Mouse (Mus musculus) CH12.LX (cell line): ENCODE measurements around the gene Lrp4. TPM values are rescaled to one million over a fixed set of nuclear protein-coding genes. Genes with fewer than 3 reads are reported as not detected.
A peak's percentile ranks its signal among the peaks of the same experiment; 100 is the strongest.

Source experiments
- DNase-seq: peaks from one replicate; pipeline ENCODE4 v3.0.0-alpha.2; 2013; ENCODE audit errors: extremely low read depth
- H3K27ac ChIP-seq: 2 replicates; pipeline ENCODE4 v1.5.1; 2012; ENCODE audit warnings: low read depth, mild to moderate bottlenecking, control low read depth, moderate library complexity; ENCODE audit not compliant: insufficient read depth
- H3K27me3 ChIP-seq: replicated peaks from 2 replicates; pipeline ENCODE3; 2012; ENCODE audit warnings: inconsistent platforms
- H3K36me3 ChIP-seq, 2 experiments: replicated peaks in 1 of 2; 2 replicates each; pipeline versions ENCODE3 to v1.6.1; 2012; ENCODE audit warnings: inconsistent platforms in 1 of 2, low read length in 1 of 2, mild to moderate bottlenecking in 1 of 2, mixed read lengths in 1 of 2, moderate library complexity in 1 of 2; ENCODE audit not compliant: control insufficient read depth in 1 of 2, insufficient read depth in 1 of 2
- H3K4me1 ChIP-seq, 2 experiments: 2 replicates each; pipeline ENCODE4 v1.6.1; 2012; ENCODE audit warnings: inconsistent platforms in 1 of 2, moderate library complexity in 1 of 2; ENCODE audit not compliant: insufficient read depth in 2 of 2, control insufficient read depth in 1 of 2
- H3K4me2 ChIP-seq: 2 replicates; pipeline ENCODE4 v1.6.1; 2012; ENCODE audit warnings: low read depth, mild to moderate bottlenecking, control low read depth; ENCODE audit not compliant: poor library complexity, insufficient read depth, severe bottlenecking
- H3K4me3 ChIP-seq, 3 experiments: fragments of 150-350 bp in 1 of 3; sonication (generic) in 1 of 3; replicated peaks in 1 of 3; 2 replicates each; pipeline versions ENCODE3 to v1.5.1; 2011 to 2012; ENCODE audit warnings: low read depth in 2 of 3, low read length in 2 of 3, mild to moderate bottlenecking in 2 of 3, moderate library complexity in 2 of 3, control low read depth in 1 of 3, improper control_type of control experiment in 1 of 3, inconsistent platforms in 1 of 3, mixed read lengths in 1 of 3; ENCODE audit not compliant: poor library complexity in 1 of 3
- H3K79me2 ChIP-seq: replicated peaks from 2 replicates; pipeline ENCODE4 v1.6.1; 2012; ENCODE audit warnings: mild to moderate bottlenecking, moderate library complexity; ENCODE audit not compliant: control insufficient read depth, poor library complexity, insufficient read depth, severe bottlenecking; ENCODE audit errors: extremely low read depth
- H3K9ac ChIP-seq: 2 replicates; pipeline ENCODE4 v1.6.1; 2012; ENCODE audit warnings: low read depth, mild to moderate bottlenecking, control low read depth, moderate library complexity; ENCODE audit not compliant: insufficient read depth
- H3K9me3 ChIP-seq: replicated peaks from 2 replicates; pipeline ENCODE3; 2012; ENCODE audit warnings: low read length, inconsistent platforms, mixed read lengths
- CHD1 ChIP-seq: IDR thresholded peaks from 2 replicates; pipeline ENCODE4 v1.6.1; 2012; ENCODE audit warnings: low read depth, low read length, improper control_type of control experiment, inconsistent platforms
- CHD2 ChIP-seq: IDR thresholded peaks from 2 replicates; pipeline ENCODE4 v1.6.1; 2011; ENCODE audit warnings: low read length, improper control_type of control experiment
- CTCF ChIP-seq, 2 experiments: IDR thresholded peaks in 1 of 2; conservative IDR thresholded peaks in 1 of 2; 2 replicates each; pipeline ENCODE4 v1.5.1; 2011 to 2012; ENCODE audit warnings: low read depth in 2 of 2, low read length in 2 of 2, improper control_type of control experiment in 1 of 2, inconsistent platforms in 1 of 2, mild to moderate bottlenecking in 1 of 2, moderate library complexity in 1 of 2
- E2F4 ChIP-seq: IDR thresholded peaks from 2 replicates; pipeline ENCODE4 v1.6.1; 2011; ENCODE audit warnings: low read depth, low read length, improper control_type of control experiment; ENCODE audit not compliant: insufficient replicate concordance
- EP300 ChIP-seq: IDR thresholded peaks from 2 replicates; pipeline ENCODE4 v1.6.1; 2011; ENCODE audit warnings: low read length, improper control_type of control experiment
- ETS1 ChIP-seq: conservative IDR thresholded peaks from 2 replicates; pipeline ENCODE4 v1.6.1; 2012; ENCODE audit warnings: low read depth, mild to moderate bottlenecking, inconsistent platforms, low read length, improper control_type of control experiment, moderate library complexity
- GABPA ChIP-seq: IDR thresholded peaks from 2 replicates; pipeline ENCODE4 v1.6.1; 2012; ENCODE audit warnings: low read depth, low read length, improper control_type of control experiment, inconsistent platforms; ENCODE audit not compliant: insufficient replicate concordance
- HCFC1 ChIP-seq: IDR thresholded peaks from 2 replicates; pipeline ENCODE4 v1.6.1; 2012; ENCODE audit warnings: low read depth, mild to moderate bottlenecking, inconsistent platforms, low read length, improper control_type of control experiment
- JUND ChIP-seq: conservative IDR thresholded peaks from 2 replicates; pipeline ENCODE4 v1.6.1; 2011; ENCODE audit warnings: low read depth, low read length, improper control_type of control experiment
- KAT2A ChIP-seq: IDR thresholded peaks from 2 replicates; pipeline ENCODE4 v1.6.1; 2012; ENCODE audit warnings: low read length, improper control_type of control experiment, inconsistent platforms; ENCODE audit not compliant: insufficient replicate concordance
- MAFK ChIP-seq: IDR thresholded peaks from 2 replicates; pipeline ENCODE4 v1.6.1; 2011; ENCODE audit warnings: low read length, improper control_type of control experiment; ENCODE audit not compliant: insufficient replicate concordance
- MAX ChIP-seq: IDR thresholded peaks from 2 replicates; pipeline ENCODE4 v1.6.1; 2011; ENCODE audit warnings: low read length, improper control_type of control experiment
- MXI1 ChIP-seq: IDR thresholded peaks from 2 replicates; pipeline ENCODE4 v1.6.1; 2011; ENCODE audit warnings: mild to moderate bottlenecking, low read depth, low read length, improper control_type of control experiment
- MYC ChIP-seq: IDR thresholded peaks from 2 replicates; pipeline ENCODE4 v1.6.1; 2011; ENCODE audit warnings: low read depth, mild to moderate bottlenecking, improper control_type of control experiment, low read length
- NELFE ChIP-seq: IDR thresholded peaks from 2 replicates; pipeline ENCODE4 v1.6.1; 2011; ENCODE audit warnings: low read depth, low read length, improper control_type of control experiment
- NRF1 ChIP-seq: IDR thresholded peaks from 2 replicates; pipeline ENCODE4 v1.6.1; 2014; ENCODE audit warnings: low read depth, mild to moderate bottlenecking, inconsistent platforms, low read length, improper control_type of control experiment, moderate library complexity
- POLR2A ChIP-seq: IDR thresholded peaks from 2 replicates; pipeline ENCODE4 v1.6.1; 2011; ENCODE audit warnings: low read depth, mild to moderate bottlenecking, improper control_type of control experiment, low read length
- POLR2AphosphoS2 ChIP-seq: IDR thresholded peaks from 2 replicates; pipeline ENCODE4 v1.6.1; 2011; ENCODE audit warnings: low read depth, low read length, improper control_type of control experiment
- RAD21 ChIP-seq: IDR thresholded peaks from 2 replicates; pipeline ENCODE4 v1.6.1; 2011; ENCODE audit warnings: low read depth, mild to moderate bottlenecking, low read length, improper control_type of control experiment, moderate library complexity
- SMC3 ChIP-seq: IDR thresholded peaks from 2 replicates; pipeline ENCODE4 v1.6.1; 2011; ENCODE audit warnings: low read depth, low read length, improper control_type of control experiment
- TBP ChIP-seq: conservative IDR thresholded peaks from 2 replicates; pipeline ENCODE4 v1.6.1; 2011; ENCODE audit warnings: low read depth, low read length, improper control_type of control experiment
- TCF12 ChIP-seq: IDR thresholded peaks from 2 replicates; pipeline ENCODE4 v1.6.1; 2014; ENCODE audit warnings: low read depth, mild to moderate bottlenecking, inconsistent platforms, low read length, improper control_type of control experiment
- UBTF ChIP-seq: IDR thresholded peaks from 2 replicates; pipeline ENCODE4 v1.6.1; 2012; ENCODE audit warnings: low read depth, mild to moderate bottlenecking, inconsistent platforms, low read length, improper control_type of control experiment, moderate library complexity
- USF1 ChIP-seq: IDR thresholded peaks from 2 replicates; pipeline ENCODE4 v1.6.1; 2014; ENCODE audit warnings: low read depth, mild to moderate bottlenecking, inconsistent platforms, low read length, improper control_type of control experiment
- USF2 ChIP-seq: conservative IDR thresholded peaks from 2 replicates; pipeline ENCODE4 v1.6.1; 2011; ENCODE audit warnings: low read depth, low read length, improper control_type of control experiment
- ZC3H11A ChIP-seq: IDR thresholded peaks from 2 replicates; pipeline ENCODE4 v1.6.1; 2012; ENCODE audit warnings: low read depth, mild to moderate bottlenecking, inconsistent platforms, low read length, improper control_type of control experiment
- ZMIZ1 ChIP-seq: IDR thresholded peaks from 2 replicates; pipeline ENCODE4 v1.6.1; 2012; ENCODE audit warnings: low read depth, mild to moderate bottlenecking, inconsistent platforms, low read length, improper control_type of control experiment
- ZNF384 ChIP-seq: IDR thresholded peaks from 2 replicates; pipeline ENCODE4 v1.6.1; 2012; ENCODE audit warnings: low read depth, low read length, improper control_type of control experiment, inconsistent platforms
- dilution Hi-C: fragments of 300-500 bp; cut with MboI; formaldehyde crosslinking; loops from 2 replicates; pipeline ENCODE4 v1.14.3; 2020; ENCODE audit warnings: low sequenced_read_pairs; ENCODE audit not compliant: extremely low pct_unique_long_range_greater_than_20kb, extremely low pct_ligation_motif_present
- in situ Hi-C: fragments of 300-500 bp; cut with MboI; formaldehyde crosslinking; loops from 3 replicates; pipeline ENCODE4 v1.14.3; 2019; ENCODE audit warnings: low sequenced_read_pairs, low pct_ligation_motif_present, low pct_unique_long_range_greater_than_20kb, mixed read lengths
- polyA plus RNA-seq: library from polyadenylated mRNA; unstranded; fragments of >175 nt; gene quantifications from 2 replicates; pipeline ENCODE4 v1.2.1, GENCODE M21; 2012; ENCODE audit warnings: low read depth; ENCODE audit not compliant: insufficient read length
- total RNA-seq, 2 experiments: library from RNA; depleted of rRNA; stranded (reverse); fragments of 300-350 nt in 1 of 2; fragments of >200 nt in 1 of 2; gene quantifications; 2 replicates each; pipeline ENCODE4 v1.2.3; 2012 to 2014

The Lrp4 gene
- total and polyA plus RNA-seq, 3 experiments = 0.91 to 5.9 (median 1.0) TPM

DNA sequence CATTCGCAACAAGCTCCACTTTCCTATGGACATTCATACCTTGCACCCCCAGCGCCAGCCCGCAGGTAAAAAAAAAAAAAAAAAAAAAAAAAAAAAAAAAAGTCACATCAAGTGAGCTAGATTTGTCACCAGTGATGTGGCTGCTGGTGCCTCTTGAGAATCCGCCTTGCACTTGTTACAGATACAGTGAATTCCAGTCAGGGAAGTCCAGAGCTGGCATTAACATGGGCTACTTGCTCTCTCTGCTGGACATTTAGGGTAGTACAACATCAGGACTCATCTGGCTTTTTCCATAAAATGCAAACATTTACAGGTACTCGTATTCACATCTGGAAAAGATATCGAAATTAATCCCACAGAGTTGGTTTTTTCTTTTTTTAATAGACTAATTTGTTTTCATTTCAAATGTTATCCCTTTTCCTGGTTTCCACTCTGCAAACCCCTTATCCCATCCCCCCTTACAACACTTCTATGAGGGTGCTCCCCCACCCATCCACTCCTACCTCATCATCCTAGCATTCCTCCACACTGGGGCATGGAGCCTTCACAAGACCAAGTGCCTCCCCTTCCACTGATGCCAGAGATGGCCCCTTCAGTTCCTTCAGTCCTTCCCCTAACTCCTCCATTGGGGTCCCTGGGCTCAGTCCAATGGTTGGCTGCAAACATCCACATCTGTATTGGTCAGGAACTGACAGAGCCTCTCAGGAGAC is 23.6 kb downstream of the Lrp4 start:
- peak; percentile 65 for DNase-seq
- in situ Hi-C loops = loop anchor here (5.0 kb wide), 1 partner anchor 199 kb away; no protein-coding TSS in a partner anchor
- TF ChIP-seq MAFK (no peak), ZMIZ1 (no peak), POLR2AphosphoS2 (no peak), TCF12 (no peak), CHD1 (no peak), EP300 (no peak), ZC3H11A (peak; percentile 55; the same call in 1 of the 2 replicates), POLR2A (no peak), NRF1 (no peak), USF2 (no peak), MXI1 (no peak), ZNF384 (peak; percentile 57; the same call in 1 of the 2 replicates), SMC3 (peak; percentile 90), JUND (no peak), MAX (no peak), HCFC1 (no peak), TBP (0 out of 2 replicates have a peak, but pooled peaks have one; percentile 27), RAD21 (peak; percentile 94), CTCF (conservative IDR thresholded peaks at IDR 0.05 in 1 of 2, IDR thresholded peaks at IDR 0.05 in 1 of 2; ENCODE audit: low read depth in 2 of 2, low read length in 2 of 2) (peak; percentile 44 to 88)
- TF ChIP-seq, all 38 proteins: peak for 6
- peaks cover 0 to 28% of the 10 kb centered on the region in 2 experiments; a peak in 3 of 4 replicates for H3K4me1 ChIP-seq
- H3K36me3 ChIP-seq = peaks cover 10 to 17% of the 10 kb centered on the region in 2 experiments
- H3K9me3 ChIP-seq = no peaks in the 10 kb centered on the region
- no peak overlapping the region for H3K4me3 ChIP-seq
- no peaks in the 10 kb centered on the region for H3K79me2 ChIP-seq
- no peak overlapping the region for H3K9ac ChIP-seq
- no peak overlapping the region for H3K4me2 ChIP-seq
- H3K27me3 ChIP-seq = no peaks in the 10 kb centered on the region
- H3K27ac ChIP-seq = no peak overlapping the region
- dilution Hi-C loops = no loop called here

DNA sequence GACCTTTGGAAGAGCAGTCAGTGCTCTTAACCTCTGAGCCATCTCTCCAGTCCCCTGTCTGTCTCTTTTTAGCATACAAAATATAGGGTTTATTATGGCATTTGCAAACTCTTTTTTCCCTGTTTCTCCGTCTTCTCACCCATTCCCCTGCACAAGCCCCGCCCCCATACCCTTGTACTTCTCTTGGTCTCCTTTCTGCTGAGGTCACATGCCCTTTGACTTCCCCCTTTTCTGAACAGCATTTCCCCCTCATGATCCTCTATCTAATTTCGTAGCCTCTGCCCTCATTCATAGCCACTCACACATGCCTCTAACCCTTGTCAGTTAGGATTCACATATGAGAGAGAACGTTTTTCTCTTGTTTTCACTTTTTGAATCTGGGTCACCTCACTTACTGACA is 27.4 kb downstream of the Lrp4 start:
- Histone ChIP-seq H3K9ac (no peak overlapping the region), H3K27me3 (no peaks in the 10 kb centered on the region), H3K79me2 (no peaks in the 10 kb centered on the region), H3K27ac (no peak overlapping the region), H3K4me3 (no peak overlapping the region), H3K36me3 (peaks cover 10% of the 10 kb centered on the region in 2 experiments), H3K4me2 (no peak overlapping the region), H3K4me1 (peaks cover 0 to 10% of the 10 kb centered on the region in 2 experiments; a peak in 2 of 4 replicates), H3K9me3 (no peaks in the 10 kb centered on the region)
- no peak for TF ChIP-seq KAT2A
- TF ChIP-seq NELFE = no peak
- TF ChIP-seq USF2 = no peak
- no peak for TF ChIP-seq ZC3H11A
- TF ChIP-seq GABPA = no peak
- no peak for TF ChIP-seq UBTF
- TF ChIP-seq ETS1 = no peak
- no peak for TF ChIP-seq E2F4
- no peak for TF ChIP-seq CTCF (conservative IDR thresholded peaks at IDR 0.05 in 1 of 2, IDR thresholded peaks at IDR 0.05 in 1 of 2; ENCODE audit: low read depth in 2 of 2, low read length in 2 of 2)
- TF ChIP-seq NRF1 = no peak
- no peak for TF ChIP-seq MYC
- TF ChIP-seq USF1 = no peak
- no peak for TF ChIP-seq CHD2
- TF ChIP-seq ZNF384 = no peak
- dilution Hi-C loops = no loop called here
- in situ Hi-C loops = loop anchor here (5.0 kb wide), 1 partner anchor 202 kb away; no protein-coding TSS in a partner anchor
- DNase-seq = no peak
